Mouse (Mus musculus) erythroblast, embryonic 14.5 days (primary cell): ENCODE results near the gene Abhd5.

ENCODE experiments used
- GATA1 ChIP-seq: IDR thresholded peaks from 2 replicates; pipeline ENCODE4 v1.6.1; 2012; ENCODE audit warnings: low read length, inconsistent platforms, mixed read lengths
- TAL1 ChIP-seq: IDR thresholded peaks from 3 replicates; pipeline ENCODE4 v1.6.1; 2012; ENCODE audit warnings: low read length, inconsistent platforms, mixed read lengths

DNA sequence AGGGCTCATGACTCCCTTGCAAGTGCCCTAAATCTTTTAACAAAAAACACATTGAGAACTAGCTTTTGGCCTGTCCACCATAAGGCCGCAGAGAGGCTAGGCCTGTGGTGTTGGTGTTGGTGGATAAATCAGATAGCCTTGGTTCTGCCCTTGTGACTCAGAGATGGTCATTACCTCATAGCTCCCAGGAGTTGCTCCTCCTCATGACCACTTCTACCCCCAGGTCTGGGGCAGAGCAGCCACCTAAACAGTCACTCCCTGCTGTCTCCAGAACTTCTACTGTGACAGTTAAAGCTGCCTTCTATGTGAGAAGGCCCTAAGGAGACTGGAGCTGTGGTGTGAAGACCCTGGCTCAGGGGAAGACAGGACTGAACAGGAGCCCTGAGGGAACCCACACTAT is 45.7 kb downstream of the Abhd5 start:
- no peak for TF ChIP-seq GATA1
- no peak for TF ChIP-seq TAL1
